Mouse (Mus musculus) thymus, adult 2 months (tissue): ENCODE data around the gene Unc5b. TPM values are rescaled to one million over a fixed set of nuclear protein-coding genes. Genes with fewer than 3 reads are reported as not detected.

Experiments used
- DNase-seq: peaks from one replicate; pipeline ENCODE4 v3.0.0; 2021
- H3K27ac ChIP-seq: fragments of 200-500 bp; 2 replicates; pipeline ENCODE4 v1.5.1; 2012; ENCODE audit warnings: low read length, control low read depth; ENCODE audit not compliant: control insufficient read depth, insufficient read depth
- H3K27me3 ChIP-seq: fragments of 200-500 bp; 2 replicates; pipeline ENCODE4 v1.6.1; 2012; ENCODE audit warnings: mild to moderate bottlenecking, low read length, moderate library complexity, mixed read lengths; ENCODE audit not compliant: control insufficient read depth, insufficient read depth
- H3K36me3 ChIP-seq: fragments of 200-500 bp; 2 replicates; pipeline ENCODE4 v1.6.1; 2012; ENCODE audit warnings: mild to moderate bottlenecking, low read length, moderate library complexity; ENCODE audit not compliant: control insufficient read depth, insufficient read depth
- H3K4me1 ChIP-seq: fragments of 200-500 bp; replicated peaks from 2 replicates; pipeline ENCODE4 v1.6.1; 2012; ENCODE audit warnings: low read length; ENCODE audit not compliant: control insufficient read depth, insufficient read depth
- H3K4me3 ChIP-seq: fragments of 200-500 bp; 2 replicates; pipeline ENCODE4 v1.5.1; 2012; ENCODE audit warnings: mild to moderate bottlenecking, low read length, control low read depth, moderate library complexity; ENCODE audit not compliant: control insufficient read depth, insufficient read depth
- CTCF ChIP-seq: fragments of 200-500 bp; IDR thresholded peaks from 2 replicates; pipeline ENCODE4 v1.5.1; 2012; ENCODE audit warnings: mild to moderate bottlenecking, control low read depth, low read length, moderate library complexity, borderline replicate concordance; ENCODE audit not compliant: control insufficient read depth, poor library complexity, insufficient read depth; ENCODE audit errors: extremely low read depth
- POLR2A ChIP-seq: fragments of 200-500 bp; IDR thresholded peaks from 2 replicates; pipeline ENCODE4 v1.6.1; 2012; ENCODE audit warnings: mild to moderate bottlenecking, low read length, control low read depth, moderate library complexity; ENCODE audit not compliant: control insufficient read depth, poor library complexity, insufficient read depth; ENCODE audit errors: extremely low read depth
- WGBS: fragments of 180-500 bp; shearing (Covaris S2); methylation state at CpG from one replicate; pipeline ENCODE4 v1.1.7; 2018; 5-methylcytosine and 5-hydroxymethylcytosine counted together
- polyA plus RNA-seq: library from polyadenylated mRNA; depleted of rRNA; stranded (reverse); fragments of >200 nt; gene quantifications from 2 replicates; pipeline ENCODE4 v1.2.3, GENCODE M21; 2012

Gene Unc5b
- polyA plus RNA-seq, 1 experiment: 4.0 TPM

DNA sequence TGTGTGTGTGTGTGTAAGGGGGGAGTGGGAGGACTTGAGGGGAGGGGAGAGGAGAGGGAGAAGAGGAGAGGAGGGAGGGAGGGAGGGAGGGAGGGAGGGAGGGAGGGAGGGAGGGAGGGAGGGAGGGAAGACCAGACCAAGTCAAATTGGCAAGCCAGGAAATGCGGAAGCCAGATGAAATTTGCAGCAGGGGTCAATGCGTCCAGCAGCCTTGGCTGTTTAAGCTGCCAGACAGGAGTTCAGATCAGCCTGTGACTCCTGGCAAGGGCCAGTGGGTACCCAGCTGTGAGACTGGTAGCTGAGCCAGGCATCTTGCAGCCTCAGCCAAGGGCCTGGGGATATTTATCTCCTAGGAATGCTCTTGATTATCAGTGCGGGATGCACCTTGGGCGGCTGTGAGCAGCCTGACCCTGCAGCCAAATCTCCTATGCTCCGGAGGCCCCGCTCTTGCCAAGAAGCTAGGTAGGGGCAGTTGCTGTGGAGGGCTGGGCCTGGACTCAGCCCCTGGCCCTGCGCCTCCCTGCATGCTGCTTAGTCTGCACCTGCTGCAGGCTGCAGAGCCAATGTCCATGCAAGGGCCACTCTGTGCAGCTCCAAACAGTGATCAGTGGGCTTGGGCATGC, 9.5 kb downstream of the Unc5b start:
- no peaks in the 10 kb centered on the region; the same call in 1 of the 2 replicates for H3K27me3 ChIP-seq
- DNase-seq: no peak
- H3K4me1 ChIP-seq: 0 out of 2 replicates have a peak, but pooled peaks cover 2% of the 10 kb centered on the region
- H3K36me3 ChIP-seq: no peaks in the 10 kb centered on the region
- 89% methylated on average over 7 of the region's 7 CpGs for WGBS
- no peak overlapping the region for H3K27ac ChIP-seq
- H3K4me3 ChIP-seq: no peak overlapping the region
- TF ChIP-seq POLR2A: no peak
- TF ChIP-seq CTCF: no peak

DNA sequence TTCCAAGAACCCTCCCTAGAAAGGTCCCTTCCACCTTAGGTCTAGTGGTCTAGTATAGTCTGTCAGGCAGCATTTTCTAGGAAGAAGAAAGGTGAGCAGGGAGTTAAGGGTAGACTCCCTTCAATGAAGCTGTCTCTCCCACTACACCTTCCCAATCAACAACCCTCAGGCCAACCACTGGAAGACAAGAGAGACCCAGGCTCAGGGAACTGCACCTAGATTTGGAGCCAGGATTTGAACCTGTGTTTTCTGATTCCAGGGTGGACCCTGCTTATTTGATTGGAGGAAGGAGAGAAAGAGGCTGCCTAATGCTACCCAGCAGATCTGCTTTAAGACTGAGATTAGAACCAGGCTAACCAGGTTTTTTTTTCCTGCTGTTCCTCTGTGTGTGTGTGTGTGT, 10.1 kb downstream of the Unc5b start:
- Histone ChIP-seq H3K36me3 (no peaks in the 10 kb centered on the region), H3K4me3 (no peak overlapping the region), H3K27ac (no peak overlapping the region), H3K27me3 (no peaks in the 10 kb centered on the region; the same call in 1 of the 2 replicates), H3K4me1 (peaks cover 7% of the 10 kb centered on the region; the same call in 1 of the 2 replicates)
- no peak for DNase-seq
- no peak for TF ChIP-seq CTCF
- no peak for TF ChIP-seq POLR2A

DNA sequence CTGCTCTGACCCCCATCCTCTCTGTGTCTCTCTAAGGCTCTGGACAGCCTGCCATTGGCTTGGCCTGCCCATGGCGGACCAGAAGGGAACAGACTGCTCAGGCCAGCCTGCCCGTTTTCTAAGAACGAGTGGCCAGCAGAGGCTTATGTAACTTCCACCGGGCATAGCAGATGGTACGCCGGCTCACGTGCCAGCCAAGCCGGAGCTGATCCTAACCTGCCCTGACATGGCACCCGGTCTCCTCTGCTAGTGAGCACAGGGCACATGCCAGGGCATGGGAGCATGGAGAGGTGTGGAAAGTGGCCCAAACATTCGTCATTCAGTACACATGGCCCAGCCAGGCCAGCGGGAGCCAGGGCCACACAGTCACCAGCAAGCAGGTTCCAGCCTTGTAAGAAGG, 10.8 kb downstream of the Unc5b start:
- 93% methylated on average over 11 of the region's 11 CpGs for WGBS
- DNase-seq: no peak
- Histone ChIP-seq H3K36me3 (no peaks in the 10 kb centered on the region), H3K4me3 (no peak overlapping the region), H3K4me1 (peaks cover 9% of the 10 kb centered on the region; the same call in 1 of the 2 replicates), H3K27ac (no peak overlapping the region), H3K27me3 (no peaks in the 10 kb centered on the region; the same call in 1 of the 2 replicates)
- no peak for TF ChIP-seq POLR2A
- no peak for TF ChIP-seq CTCF

DNA sequence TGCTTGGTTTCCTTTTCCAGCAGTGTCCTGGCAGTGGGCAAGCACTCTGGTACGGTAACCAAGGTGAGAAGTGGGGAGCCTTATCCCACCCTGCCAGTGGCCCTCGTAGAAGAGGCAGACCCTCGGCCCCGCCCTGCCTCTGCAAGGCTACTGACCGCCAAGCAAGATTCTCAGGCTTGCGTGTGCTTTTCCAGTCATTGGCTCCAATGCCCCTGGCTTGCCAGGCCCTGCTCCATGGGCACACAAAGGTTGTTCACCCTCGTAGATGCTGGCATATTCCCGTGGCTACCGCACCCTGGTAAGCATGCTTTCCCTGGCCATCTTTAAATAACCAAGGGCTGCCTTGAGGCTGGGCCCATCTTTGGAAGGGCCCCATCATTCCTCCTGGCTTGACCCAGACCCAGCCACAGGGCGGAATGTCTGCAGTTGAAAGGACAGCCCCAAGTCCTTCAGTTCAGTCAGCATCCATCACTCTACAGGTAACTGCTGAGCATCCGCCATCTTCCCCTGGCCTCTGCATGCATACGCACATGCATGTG, 11.7 kb downstream of the Unc5b start:
- Histone ChIP-seq H3K36me3 (no peaks in the 10 kb centered on the region), H3K27me3 (no peaks in the 10 kb centered on the region), H3K4me3 (no peak overlapping the region), H3K27ac (no peak overlapping the region), H3K4me1 (peaks cover 9% of the 10 kb centered on the region; the same call in 1 of the 2 replicates)
- WGBS: 96% methylated on average over 12 of the region's 12 CpGs
- no peak for TF ChIP-seq CTCF
- no peak for TF ChIP-seq POLR2A
- DNase-seq: no peak

DNA sequence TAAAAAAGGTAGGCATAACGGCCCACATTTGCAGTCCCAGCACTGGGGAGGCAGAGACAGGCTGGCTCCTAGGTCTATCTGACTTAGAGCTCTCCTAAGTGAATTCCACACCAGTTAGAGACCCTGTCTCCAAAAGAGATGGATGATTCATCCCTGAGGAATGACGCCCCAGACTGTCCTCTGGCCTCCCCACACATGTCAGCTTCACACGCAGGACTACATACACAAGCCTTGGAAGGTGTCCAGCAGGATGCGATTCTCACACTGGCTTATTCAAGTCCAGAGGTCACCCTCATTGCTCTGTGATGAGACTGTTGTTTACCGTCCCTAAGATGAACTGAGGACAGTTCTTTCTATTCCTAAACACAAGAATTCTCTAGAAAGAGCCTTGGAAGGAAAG, 12.2 kb downstream of the Unc5b start:
- Histone ChIP-seq H3K36me3 (no peaks in the 10 kb centered on the region), H3K4me1 (peaks cover 9% of the 10 kb centered on the region; the same call in 1 of the 2 replicates), H3K27me3 (no peaks in the 10 kb centered on the region), H3K27ac (no peak overlapping the region), H3K4me3 (no peak overlapping the region)
- no peak for TF ChIP-seq CTCF
- DNase-seq: no peak
- WGBS: 89% methylated on average over 5 of the region's 5 CpGs

DNA sequence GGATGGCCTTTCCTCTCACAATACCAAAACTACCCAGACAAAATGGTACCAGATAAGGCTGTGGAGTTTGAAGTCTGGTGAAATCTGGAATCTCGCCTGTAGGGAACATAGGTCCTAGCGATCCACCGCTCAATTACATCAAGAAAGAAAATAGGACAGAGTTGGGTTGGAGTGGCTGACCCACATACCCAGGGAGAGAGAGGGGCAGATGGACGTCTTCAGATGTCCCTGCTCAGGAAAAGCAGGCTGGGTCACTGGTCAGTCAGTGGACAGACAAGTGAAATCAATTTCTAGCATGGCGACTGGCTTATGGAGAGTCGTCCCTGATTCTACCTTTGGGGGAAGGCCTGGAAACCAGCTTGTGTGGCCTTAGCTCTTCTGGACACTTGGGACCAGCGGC, 12.7 kb downstream of the Unc5b start:
- no peak overlapping the region for H3K27ac ChIP-seq
- WGBS: 96% methylated on average over 7 of the region's 7 CpGs
- H3K36me3 ChIP-seq: no peaks in the 10 kb centered on the region
- no peak overlapping the region for H3K4me3 ChIP-seq
- H3K27me3 ChIP-seq: no peaks in the 10 kb centered on the region
- H3K4me1 ChIP-seq: peaks cover 9% of the 10 kb centered on the region; the same call in 1 of the 2 replicates
- DNase-seq: no peak
- TF ChIP-seq CTCF (no peak), POLR2A (no peak)
